Mouse (Mus musculus) liver, postnatal 0 days (tissue): ENCODE results near the gene Sox18. TPM values are rescaled to one million over a fixed set of nuclear protein-coding genes. Genes with fewer than 3 reads are reported as not detected.

Experiments used
- ATAC-seq: fragments of 200-750 bp; cut with Nextera tagmentation; 2 replicates; pipeline ENCODE4 v1.8.0; 2017; ENCODE audit warnings: mild to moderate bottlenecking, moderate library complexity
- DNase-seq: peaks from one replicate; pipeline ENCODE4 v3.0.0-alpha.2; 2016
- H3K27ac ChIP-seq: fragments of 300-500 bp; sonication (generic); 2 replicates; pipeline ENCODE4 v1.5.1; 2014; ENCODE audit warnings: antibody characterized with exemption, moderate library complexity, mild to moderate bottlenecking, low read depth
- H3K27me3 ChIP-seq: fragments of 300-500 bp; sonication (generic); 2 replicates; pipeline ENCODE4 v1.6.1; 2014; ENCODE audit warnings: low read length, control low read depth, mixed read lengths; ENCODE audit not compliant: insufficient read depth
- H3K36me3 ChIP-seq: fragments of 300-500 bp; sonication (generic); replicated peaks from 2 replicates; pipeline ENCODE4 v1.6.1; 2014; ENCODE audit warnings: mild to moderate bottlenecking, control low read depth, low read length, moderate library complexity, mixed read lengths; ENCODE audit not compliant: insufficient read depth
- H3K4me1 ChIP-seq: fragments of 300-500 bp; sonication (generic); 2 replicates; pipeline ENCODE4 v1.6.1; 2014; ENCODE audit warnings: antibody characterized with exemption, mild to moderate bottlenecking, control low read depth; ENCODE audit not compliant: insufficient read depth
- H3K4me2 ChIP-seq: fragments of 300-500 bp; sonication (generic); 2 replicates; pipeline ENCODE4 v1.6.1; 2014; ENCODE audit warnings: low read depth, mild to moderate bottlenecking, low read length, moderate library complexity, mixed read lengths
- H3K4me3 ChIP-seq: fragments of 300-500 bp; sonication (generic); 2 replicates; pipeline ENCODE4 v1.5.1; 2014; ENCODE audit warnings: low read depth, low read length
- H3K9ac ChIP-seq: fragments of 300-500 bp; sonication (generic); replicated peaks from 2 replicates; pipeline ENCODE4 v1.6.1; 2014; ENCODE audit warnings: mild to moderate bottlenecking, moderate library complexity
- H3K9me3 ChIP-seq: fragments of 300-500 bp; sonication (generic); 2 replicates; pipeline ENCODE4 v1.6.1; 2016; ENCODE audit warnings: mild to moderate bottlenecking, control low read depth, low read length, mixed read lengths
- CTCF ChIP-seq: sonication (generic); IDR thresholded peaks from 2 replicates; pipeline ENCODE4 v1.5.1; 2016; ENCODE audit warnings: antibody characterized with exemption, low read depth
- EP300 ChIP-seq: IDR thresholded peaks from 2 replicates; pipeline ENCODE4 v1.6.1; 2016; ENCODE audit warnings: antibody characterized with exemption, low read depth, mild to moderate bottlenecking
- WGBS: fragments of 180-500 bp; shearing (Covaris S2); extraction: QIAGEN DNeasy Blood & Tissue Kit; methylation state at CpG from one replicate; pipeline ENCODE4 v1.1.7; 2014; ENCODE audit not compliant: insufficient replicate concordance; 5-methylcytosine and 5-hydroxymethylcytosine counted together
- polyA plus RNA-seq: library from polyadenylated mRNA; unstranded; fragments of >200 nt; fragmentation: Nextera tagmentation; extraction: Ambion mirVana; gene quantifications from 2 replicates; pipeline ENCODE4 v1.2.1, GENCODE M21; 2015

Sox18 gene
- polyA plus RNA-seq, 1 experiment from 2014 or later, result 11.4 TPM

- H3K27ac ChIP-seq, result no peak overlapping the region
- 86% methylated on average over 6 of the region's 6 CpGs for WGBS
- DNase-seq (no peak), ATAC-seq (no peak)
- no peak overlapping the region for H3K4me2 ChIP-seq
- H3K27me3 ChIP-seq, result no peaks in the 10 kb centered on the region
- no peaks in the 10 kb centered on the region for H3K4me1 ChIP-seq
- H3K9ac ChIP-seq, result no peak overlapping the region
- TF ChIP-seq CTCF (no peak), EP300 (no peak)
- H3K36me3 ChIP-seq, result peaks cover 57% of the 10 kb centered on the region
- H3K9me3 ChIP-seq, result no peaks in the 10 kb centered on the region
- H3K4me3 ChIP-seq, result no peak overlapping the region
Measured at GRCm38 (mm10) chr2:181646626-181647472, 24.6 kb downstream of the Sox18 start.

GRCm38 (mm10) chr2:181645666-181646065 lies 25.8 kb downstream of the Sox18 start:
- 88% methylated on average over 3 of the region's 3 CpGs for WGBS
- no peaks in the 10 kb centered on the region for H3K9me3 ChIP-seq
- peaks cover 56% of the 10 kb centered on the region for H3K36me3 ChIP-seq
- no peak overlapping the region for H3K9ac ChIP-seq
- no peak overlapping the region for H3K27ac ChIP-seq
- H3K4me2 ChIP-seq, result no peak overlapping the region
- H3K4me1 ChIP-seq, result no peaks in the 10 kb centered on the region
- no peak for DNase-seq
- H3K27me3 ChIP-seq, result no peaks in the 10 kb centered on the region
- ATAC-seq, result no peak
- no peak for TF ChIP-seq EP300
- no peak for TF ChIP-seq CTCF
- no peak overlapping the region for H3K4me3 ChIP-seq

- ATAC-seq, result no peak
Measured at GRCm38 (mm10) chr2:181644361-181644760, 27.1 kb downstream of the Sox18 start.

GRCm38 (mm10) chr2:181635865-181636264 lies 35.6 kb downstream of the Sox18 start:
- peaks cover 62% of the 10 kb centered on the region for H3K36me3 ChIP-seq

More at GRCm38 (mm10) chr2:181644361-181644760, 27.1 kb downstream of the Sox18 start:
- Histone ChIP-seq H3K4me1 (no peaks in the 10 kb centered on the region), H3K9ac (no peak overlapping the region), H3K27ac (no peak overlapping the region), H3K9me3 (no peaks in the 10 kb centered on the region), H3K36me3 (peaks cover 45% of the 10 kb centered on the region), H3K27me3 (no peaks in the 10 kb centered on the region), H3K4me2 (no peak overlapping the region), H3K4me3 (no peak overlapping the region)
- DNase-seq, result peak; percentile 52
- 86% methylated on average over 2 of the region's 2 CpGs for WGBS
- TF ChIP-seq CTCF (peak; percentile 78), EP300 (no peak)

GRCm38 (mm10) chr2:181632624-181633023 lies 38.8 kb downstream of the Sox18 start:
- peaks cover 63% of the 10 kb centered on the region for H3K36me3 ChIP-seq
- 93% methylated on average over 6 of the region's 6 CpGs for WGBS
- no peak for ATAC-seq

More at GRCm38 (mm10) chr2:181635865-181636264, 35.6 kb downstream of the Sox18 start:
- Histone ChIP-seq H3K4me2 (no peak overlapping the region), H3K4me1 (no peaks in the 10 kb centered on the region), H3K9ac (no peak overlapping the region), H3K27ac (no peak overlapping the region), H3K27me3 (no peaks in the 10 kb centered on the region), H3K4me3 (no peak overlapping the region), H3K9me3 (no peaks in the 10 kb centered on the region)
- ATAC-seq, result no peak
- no peak for TF ChIP-seq CTCF
- no peak for TF ChIP-seq EP300
- no peak for DNase-seq
- 86% methylated on average over 3 of the region's 3 CpGs for WGBS

GRCm38 (mm10) chr2:181628471-181628870 lies 43.0 kb downstream of the Sox18 start:
- no peak for ATAC-seq
- H3K27me3 ChIP-seq, result no peaks in the 10 kb centered on the region
- no peak for TF ChIP-seq EP300
- TF ChIP-seq CTCF, result no peak

More at GRCm38 (mm10) chr2:181632624-181633023, 38.8 kb downstream of the Sox18 start:
- Histone ChIP-seq H3K27ac (no peak overlapping the region), H3K4me3 (no peak overlapping the region), H3K4me2 (no peak overlapping the region), H3K9ac (no peak overlapping the region), H3K9me3 (no peaks in the 10 kb centered on the region), H3K27me3 (no peaks in the 10 kb centered on the region), H3K4me1 (no peaks in the 10 kb centered on the region)
- no peak for TF ChIP-seq CTCF
- TF ChIP-seq EP300, result no peak
- no peak for DNase-seq

More at GRCm38 (mm10) chr2:181628471-181628870, 43.0 kb downstream of the Sox18 start:
- H3K4me2 ChIP-seq, result no peak overlapping the region
- peaks cover 34% of the 10 kb centered on the region for H3K36me3 ChIP-seq
- H3K4me3 ChIP-seq, result no peak overlapping the region
- H3K9ac ChIP-seq, result no peak overlapping the region
- no peaks in the 10 kb centered on the region for H3K4me1 ChIP-seq
- H3K27ac ChIP-seq, result no peak overlapping the region
- no peaks in the 10 kb centered on the region for H3K9me3 ChIP-seq
- DNase-seq, result no peak
